Mouse (Mus musculus) forebrain, embryonic 11.5 days (tissue): Measurements from ENCODE around the gene Hectd4. TPM values are rescaled to one million over a fixed set of nuclear protein-coding genes. Genes with fewer than 3 reads are reported as not detected.
"Not testable (repeated sequence)": the region's sequence is repeated elsewhere in the genome, so short reads cannot be mapped to it uniquely, and the experiment has no call there.

Source experiments
- ATAC-seq: fragments of 200-750 bp; cut with Nextera tagmentation; replicated peaks from 2 replicates; pipeline ENCODE4 v1.8.0; 2017; ENCODE audit warnings: moderate TSS enrichment; ENCODE audit not compliant: low FRiP score
- DNase-seq: peaks from one replicate; pipeline ENCODE4 v3.0.0-alpha.2; 2017; ENCODE audit warnings: low spot score
- H3K27ac ChIP-seq: fragments of 300-500 bp; sonication (generic); 2 replicates; pipeline ENCODE4 v1.5.1; 2014; ENCODE audit warnings: low read depth, low read length
- H3K27me3 ChIP-seq: fragments of 300-500 bp; sonication (generic); 2 replicates; pipeline ENCODE4 v1.6.1; 2014; ENCODE audit warnings: mild to moderate bottlenecking, low read length, mixed read lengths; ENCODE audit not compliant: control insufficient read depth, insufficient read depth
- H3K36me3 ChIP-seq: fragments of 300-500 bp; sonication (generic); 2 replicates; pipeline ENCODE4 v1.6.1; 2014; ENCODE audit warnings: mild to moderate bottlenecking, low read length, moderate library complexity, mixed read lengths; ENCODE audit not compliant: control insufficient read depth, insufficient read depth
- H3K4me1 ChIP-seq: fragments of 300-500 bp; sonication (generic); replicated peaks from 2 replicates; pipeline ENCODE4 v1.6.1; 2014; ENCODE audit warnings: low read length, mixed read lengths; ENCODE audit not compliant: control insufficient read depth, insufficient read depth
- H3K4me2 ChIP-seq: fragments of 300-500 bp; sonication (generic); 2 replicates; pipeline ENCODE4 v1.6.1; 2014; ENCODE audit warnings: low read depth, mild to moderate bottlenecking, low read length, moderate library complexity, mixed read lengths; ENCODE audit not compliant: severe bottlenecking
- H3K4me3 ChIP-seq: fragments of 300-500 bp; sonication (generic); 2 replicates; pipeline ENCODE4 v1.5.1; 2014; ENCODE audit warnings: low read depth, low read length
- H3K9ac ChIP-seq: fragments of 300-500 bp; sonication (generic); 2 replicates; pipeline ENCODE4 v1.6.1; 2014; ENCODE audit warnings: low read length
- H3K9me3 ChIP-seq: fragments of 300-500 bp; sonication (generic); 2 replicates; pipeline ENCODE4 v1.6.1; 2016; ENCODE audit warnings: low read length, mixed read lengths; ENCODE audit not compliant: control insufficient read depth
- WGBS: fragments of 180-500 bp; shearing (Covaris S2); extraction: QIAGEN DNeasy Blood & Tissue Kit; methylation state at CpG from one replicate; pipeline ENCODE4 v1.1.7; 2014; 5-methylcytosine and 5-hydroxymethylcytosine counted together
- polyA plus RNA-seq: library from polyadenylated mRNA; unstranded; fragments of >200 nt; fragmentation: Nextera tagmentation; extraction: Ambion mirVana; gene quantifications from 2 replicates; pipeline ENCODE4 v1.2.1, GENCODE M21; 2014

The Hectd4 gene
- polyA plus RNA-seq, 1 experiment from 2014 or later: 13.4 TPM

DNA sequence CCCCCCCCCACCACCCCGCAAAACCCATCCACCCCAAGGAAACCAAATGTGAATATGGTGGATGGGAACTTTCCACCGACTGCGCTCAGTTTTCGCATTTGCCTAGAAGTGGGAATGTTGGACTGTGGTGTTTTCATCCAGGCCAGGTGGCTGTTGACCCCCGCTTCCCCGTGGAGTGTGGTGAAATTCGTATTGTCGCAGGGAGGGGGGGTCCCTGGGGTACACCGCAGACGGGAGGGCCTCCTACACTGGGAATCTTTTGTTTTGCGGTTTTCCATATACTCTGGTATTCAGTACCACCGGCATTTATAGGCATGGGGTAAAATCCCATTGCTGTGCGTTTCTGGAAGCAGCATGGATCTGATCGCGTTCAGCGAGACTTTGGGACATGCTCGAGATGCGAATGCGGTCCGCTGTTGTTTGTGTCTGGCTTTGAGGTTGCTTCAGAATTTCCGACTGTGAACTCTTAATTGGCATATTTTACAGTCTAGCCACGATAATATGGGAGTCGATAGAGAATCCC, 1.4 kb downstream of the Hectd4 start:
- ATAC-seq (no peak), DNase-seq (peak; percentile 59)
- peak overlapping the region; percentile 96 for H3K4me3 ChIP-seq
- H3K27me3 ChIP-seq: no peaks in the 10 kb centered on the region
- H3K4me1 ChIP-seq: peaks cover 2% of the 10 kb centered on the region
- no peaks in the 10 kb centered on the region for H3K9me3 ChIP-seq
- peak overlapping the region; percentile 69 for H3K4me2 ChIP-seq
- H3K36me3 ChIP-seq: no peaks in the 10 kb centered on the region
- peak overlapping the region; percentile 86 for H3K9ac ChIP-seq
- no peak overlapping the region for H3K27ac ChIP-seq
- WGBS: 16% methylated on average over 22 of the region's 23 CpGs

DNA sequence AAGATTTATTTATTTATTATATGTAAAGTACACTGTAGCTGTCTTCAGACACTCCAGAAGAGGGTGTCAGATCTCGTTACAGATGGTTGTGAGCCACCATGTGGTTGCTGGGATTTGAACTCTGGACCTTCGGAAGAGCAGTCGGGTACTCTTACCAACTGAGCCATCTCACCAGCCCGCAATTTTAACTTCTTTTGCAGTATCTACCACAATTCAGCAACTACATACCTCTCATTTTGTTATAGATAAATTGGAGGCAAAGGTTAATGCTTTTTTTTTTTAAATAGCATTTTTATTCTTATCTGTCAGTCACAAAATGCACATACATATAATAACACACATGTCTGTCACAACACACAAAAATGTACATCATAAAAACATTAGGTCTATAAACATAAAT, 4.0 kb downstream of the Hectd4 start:
- H3K4me3 ChIP-seq, H3K27ac ChIP-seq, H3K9ac ChIP-seq, H3K36me3 ChIP-seq, ATAC-seq, H3K27me3 ChIP-seq, H3K4me2 ChIP-seq, H3K9me3 ChIP-seq, H3K4me1 ChIP-seq, DNase-seq: not testable (repeated sequence)
- WGBS: 97% methylated on average over 3 of the region's 4 CpGs

DNA sequence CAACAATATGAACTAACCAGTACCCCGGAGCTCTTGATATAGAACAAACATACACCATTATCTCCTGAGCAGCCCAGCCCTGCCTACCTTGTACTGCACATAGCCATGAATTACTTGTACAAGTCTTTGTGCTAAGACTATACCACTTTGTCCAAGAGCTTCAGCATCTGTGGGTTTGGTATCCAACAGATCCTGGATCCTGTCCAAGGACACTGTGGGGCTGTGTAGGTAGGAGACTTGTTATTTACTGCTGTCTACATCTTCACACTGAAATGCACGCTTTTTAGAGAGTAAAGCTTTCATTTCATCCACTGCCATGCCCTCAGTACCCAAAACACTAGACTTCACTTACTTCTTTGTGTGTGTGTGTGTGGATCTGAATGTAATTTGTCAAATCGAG, 4.8 kb downstream of the Hectd4 start:
- peaks cover 2% of the 10 kb centered on the region for H3K4me1 ChIP-seq
- 83% methylated on average over 3 of the region's 3 CpGs for whole genome bisulfite sequencing
- H3K4me3 ChIP-seq: no peak overlapping the region
- H3K4me2 ChIP-seq: no peak overlapping the region
- H3K9me3 ChIP-seq: no peaks in the 10 kb centered on the region
- no peak for DNase-seq
- H3K27me3 ChIP-seq: no peaks in the 10 kb centered on the region
- H3K36me3 ChIP-seq: no peaks in the 10 kb centered on the region
- no peak overlapping the region for H3K9ac ChIP-seq
- no peak overlapping the region for H3K27ac ChIP-seq
- ATAC-seq: no peak

DNA sequence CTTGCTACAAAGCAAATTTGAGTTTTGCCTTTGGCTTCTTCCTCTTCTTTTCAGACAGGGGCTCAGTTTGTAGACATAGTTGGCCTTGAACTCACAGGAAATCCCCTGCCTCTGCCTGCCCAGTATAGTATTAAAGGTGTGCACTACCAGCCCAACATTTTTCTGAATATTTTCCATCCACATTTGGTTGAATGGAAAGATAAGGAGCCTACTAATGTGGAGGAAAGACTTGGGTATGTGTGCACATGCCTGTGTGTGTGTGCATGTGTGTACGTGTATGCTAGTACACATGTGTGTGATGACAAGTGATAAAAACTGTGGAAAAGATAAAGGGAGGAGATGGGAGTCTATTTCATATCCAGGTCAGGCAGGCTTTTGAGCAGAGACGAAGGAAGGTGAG, 5.8 kb downstream of the Hectd4 start:
- Histone ChIP-seq H3K4me3 (no peak overlapping the region), H3K9me3 (no peaks in the 10 kb centered on the region), H3K27ac (no peak overlapping the region), H3K27me3 (no peaks in the 10 kb centered on the region), H3K9ac (no peak overlapping the region), H3K4me2 (no peak overlapping the region), H3K4me1 (peaks cover 2% of the 10 kb centered on the region; the same call in 1 of the 2 replicates), H3K36me3 (no peaks in the 10 kb centered on the region)
- 92% methylated on average over 2 of the region's 2 CpGs for WGBS
- ATAC-seq: no peak
- DNase-seq: no peak

DNA sequence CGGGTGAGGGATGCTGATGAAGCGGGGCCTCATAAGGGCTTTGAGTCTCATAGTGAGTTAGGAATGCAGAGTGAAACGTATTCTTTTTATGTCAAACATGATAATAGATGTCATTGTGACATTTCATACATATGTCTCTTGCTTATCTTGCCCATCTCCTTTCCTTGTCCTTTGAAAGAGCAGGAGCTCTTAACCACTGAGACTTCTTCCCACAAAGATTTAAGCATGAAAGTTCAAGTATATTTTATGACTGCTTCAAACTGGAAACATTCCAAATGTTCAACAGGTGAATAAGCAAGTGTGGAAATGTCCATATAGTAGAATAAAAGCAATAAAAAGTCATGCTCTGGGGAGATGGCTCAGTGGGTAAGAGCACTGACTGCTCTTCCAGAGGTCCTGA, 6.4 kb downstream of the Hectd4 start:
- DNase-seq (no peak), ATAC-seq (no peak)
- 86% methylated on average over 3 of the region's 3 CpGs for WGBS
- H3K4me3 ChIP-seq: no peak overlapping the region
- H3K36me3 ChIP-seq: no peaks in the 10 kb centered on the region
- no peak overlapping the region for H3K27ac ChIP-seq
- H3K9ac ChIP-seq: no peak overlapping the region
- no peak overlapping the region for H3K4me2 ChIP-seq
- no peaks in the 10 kb centered on the region for H3K4me1 ChIP-seq
- H3K9me3 ChIP-seq: no peaks in the 10 kb centered on the region
- H3K27me3 ChIP-seq: no peaks in the 10 kb centered on the region

DNA sequence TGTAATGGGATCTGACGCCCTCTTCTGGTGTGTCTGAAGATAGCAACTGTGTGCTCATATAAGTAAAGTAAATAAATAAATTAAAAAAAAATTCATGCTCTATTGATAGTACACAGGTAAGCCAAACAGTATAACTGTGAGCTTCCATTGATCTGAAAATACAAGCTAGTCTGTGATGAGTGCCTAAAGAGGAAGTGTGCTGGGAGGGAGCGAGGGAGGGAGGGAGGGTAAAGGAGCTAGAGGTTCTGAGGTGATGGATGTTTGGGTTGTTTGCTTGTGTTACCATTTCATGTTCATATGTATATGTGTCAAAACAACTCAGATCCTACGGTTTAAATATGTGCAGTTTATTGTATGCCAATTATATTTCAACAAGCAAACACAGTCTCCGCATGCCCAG, 6.8 kb downstream of the Hectd4 start:
- no peaks in the 10 kb centered on the region for H3K4me1 ChIP-seq
- H3K36me3 ChIP-seq: no peaks in the 10 kb centered on the region
- H3K4me2 ChIP-seq: no peak overlapping the region
- ATAC-seq: no peak
- no peak overlapping the region for H3K27ac ChIP-seq
- no peak for DNase-seq
- no peak overlapping the region for H3K4me3 ChIP-seq
- H3K9ac ChIP-seq: no peak overlapping the region
- H3K27me3 ChIP-seq: no peaks in the 10 kb centered on the region
- WGBS: 86% methylated on average over 4 of the region's 4 CpGs
- H3K9me3 ChIP-seq: no peaks in the 10 kb centered on the region

DNA sequence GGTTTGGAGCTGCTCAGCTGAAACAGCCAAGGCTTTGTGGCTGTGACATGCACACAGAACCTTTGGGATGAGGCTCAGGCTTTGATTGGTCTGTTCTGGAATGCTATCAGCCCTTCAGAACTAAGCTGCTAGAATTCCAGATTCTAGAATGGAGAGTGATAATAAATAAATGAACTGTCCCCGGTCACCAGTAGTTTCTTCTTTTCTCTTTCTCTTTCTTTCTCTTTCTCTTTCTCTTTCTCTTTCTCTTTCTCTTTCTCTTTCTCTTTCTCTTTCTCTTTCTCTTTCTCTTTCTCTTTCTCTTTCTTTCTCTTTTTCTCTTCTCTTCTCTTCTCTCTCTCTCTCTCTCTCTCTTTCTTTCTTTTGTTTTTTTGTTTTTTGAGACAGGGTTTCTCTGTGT, 7.3 kb downstream of the Hectd4 start:
- not testable (repeated sequence) for H3K4me3 ChIP-seq, DNase-seq, ATAC-seq, H3K9ac ChIP-seq, H3K27me3 ChIP-seq, H3K36me3 ChIP-seq, H3K27ac ChIP-seq, H3K4me1 ChIP-seq, H3K9me3 ChIP-seq, H3K4me2 ChIP-seq
- 95% methylated on average over 1 of the region's 1 CpGs for WGBS

DNA sequence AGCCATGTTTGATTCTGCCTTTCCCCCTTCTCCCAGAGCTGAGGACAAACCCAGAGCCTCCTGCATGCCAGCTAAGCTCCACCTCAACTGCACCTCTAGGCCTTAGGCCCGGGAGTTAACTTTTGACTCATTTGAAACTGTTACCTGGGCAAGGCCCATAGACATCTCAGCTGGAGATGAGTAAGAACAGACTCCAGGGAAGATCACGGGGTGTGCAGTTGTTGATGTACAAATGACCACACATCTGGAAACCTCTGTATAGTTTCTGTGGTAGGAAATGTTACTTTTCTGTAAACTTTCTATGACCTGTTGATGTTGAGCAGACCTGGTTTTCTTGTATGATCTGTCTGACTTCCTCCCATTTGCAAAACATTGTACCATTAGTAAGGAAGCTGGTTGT, 9.2 kb downstream of the Hectd4 start:
- 96% methylated on average over 2 of the region's 2 CpGs for WGBS
- no peaks in the 10 kb centered on the region for H3K9me3 ChIP-seq
- DNase-seq (no peak), ATAC-seq (no peak)
- H3K27ac ChIP-seq: no peak overlapping the region
- no peaks in the 10 kb centered on the region for H3K4me1 ChIP-seq
- no peaks in the 10 kb centered on the region for H3K27me3 ChIP-seq
- H3K9ac ChIP-seq: no peak overlapping the region
- no peaks in the 10 kb centered on the region for H3K36me3 ChIP-seq
- H3K4me3 ChIP-seq: no peak overlapping the region
- H3K4me2 ChIP-seq: no peak overlapping the region

DNA sequence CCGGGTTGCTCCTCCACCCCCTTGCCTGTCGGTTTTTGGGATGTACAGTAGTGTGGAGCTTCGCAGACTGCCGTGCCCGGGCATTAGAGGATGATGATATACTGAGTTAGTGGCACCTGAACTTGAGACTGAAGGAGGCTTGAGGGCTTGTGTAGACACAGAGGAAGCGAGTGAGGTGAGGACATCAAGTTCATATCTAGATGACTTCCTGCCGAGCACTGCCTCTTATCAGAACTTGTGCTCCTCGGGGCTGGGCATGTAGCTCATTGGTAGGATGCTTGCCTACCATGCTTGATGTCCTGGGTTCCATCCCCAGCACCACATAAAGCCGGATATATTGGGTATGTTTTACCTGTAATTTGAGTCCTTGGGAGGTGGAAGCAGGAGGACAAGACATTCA, 10.8 kb downstream of the Hectd4 start:
- H3K4me1 ChIP-seq: no peaks in the 10 kb centered on the region
- no peaks in the 10 kb centered on the region for H3K27me3 ChIP-seq
- ATAC-seq (no peak), DNase-seq (no peak)
- no peak overlapping the region for H3K4me3 ChIP-seq
- H3K9me3 ChIP-seq: no peaks in the 10 kb centered on the region
- no peak overlapping the region for H3K9ac ChIP-seq
- 91% methylated on average over 9 of the region's 9 CpGs for WGBS
- no peaks in the 10 kb centered on the region for H3K36me3 ChIP-seq
- no peak overlapping the region for H3K27ac ChIP-seq
- H3K4me2 ChIP-seq: no peak overlapping the region
